Mouse (Mus musculus): Measurements from ENCODE around the gene Setd5. TPM values are rescaled to one million over a fixed set of nuclear protein-coding genes. Genes with fewer than 3 reads are reported as not detected.

Setd5 gene
- total RNA-seq, 2 experiments from 2014 or later: 20.4 to 25.6 TPM

DNA sequence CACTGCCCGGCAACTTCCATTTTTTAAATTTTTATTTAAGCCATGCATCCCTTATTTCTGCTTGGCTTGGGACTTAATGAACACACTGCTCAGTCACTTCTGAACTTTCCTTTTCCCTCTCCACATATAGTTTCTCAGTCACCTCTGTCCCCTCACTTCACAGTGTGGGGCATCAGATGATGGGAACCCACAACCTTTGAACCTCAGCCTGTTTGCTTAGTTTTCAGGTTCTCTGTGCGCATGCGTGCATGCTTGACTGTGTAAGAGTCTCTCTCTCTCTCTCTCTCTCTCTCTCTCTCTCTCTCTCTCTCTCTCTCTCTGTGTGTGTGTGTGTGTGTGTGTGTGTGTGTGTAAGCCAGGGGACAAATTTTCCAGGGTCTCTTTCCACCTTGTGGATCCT is 98.3 kb downstream of the Setd5 start:
- intact Hi-C loops (cut with DNase I): loop anchor here (10.0 kb wide), 1 partner anchor 289 kb away; no protein-coding TSS in a partner anchor
- no peak for DNase-seq

- no peak for DNase-seq
- intact Hi-C loops (cut with DNase I): loop anchor here (10.0 kb wide), 1 partner anchor 288 kb away; no protein-coding TSS in a partner anchor
Measured at GRCm38 (mm10) chr6:113176613-113177012, 99.4 kb downstream of the Setd5 start.

DNA sequence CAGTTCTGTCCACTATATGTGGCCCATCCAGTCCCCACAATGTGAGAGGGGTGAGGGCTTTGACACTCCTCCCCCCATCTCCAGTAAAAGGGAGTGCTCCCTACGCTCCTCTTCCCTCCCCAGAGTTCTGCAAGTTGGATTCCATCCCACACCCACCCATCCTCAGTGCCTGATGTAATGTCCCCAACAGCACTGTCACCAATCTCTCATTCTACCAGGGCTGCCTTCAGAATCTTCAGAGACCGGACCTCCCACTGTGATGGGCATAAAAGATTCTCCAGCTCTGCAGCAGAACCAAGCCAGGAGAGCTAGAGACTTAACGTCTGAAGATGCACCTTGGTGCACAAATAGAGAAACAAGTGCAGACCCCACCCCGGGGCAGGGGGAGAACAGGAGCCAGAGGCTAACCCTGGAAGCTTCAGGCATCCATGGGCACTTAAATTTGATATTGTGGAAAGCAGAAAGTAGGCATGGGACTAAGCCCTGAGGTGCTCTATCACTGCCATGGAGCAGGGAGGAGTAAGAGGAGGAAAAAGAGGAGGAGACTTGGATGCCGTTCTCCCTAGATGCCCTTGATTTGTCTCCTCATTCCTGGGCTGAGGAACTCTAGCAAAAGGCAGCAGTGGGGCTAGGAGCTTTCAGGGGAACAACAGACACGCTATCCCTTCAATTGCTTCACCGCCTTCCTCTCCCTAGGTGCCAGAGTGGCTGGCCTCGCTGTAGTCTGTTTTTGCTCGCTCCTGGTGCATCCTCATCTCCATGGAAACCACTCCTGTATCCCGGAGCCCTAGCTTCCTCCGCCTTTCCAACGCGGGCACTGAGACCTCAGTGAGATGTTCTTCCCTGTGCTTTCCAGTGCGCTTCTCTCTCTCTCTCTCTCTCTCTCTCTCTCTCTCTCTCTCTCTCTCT is 101.4 kb downstream of the Setd5 start:
- no peak for DNase-seq
- intact Hi-C loops (cut with DNase I): loop anchor here (10.0 kb wide), 1 partner anchor 286 kb away; no protein-coding TSS in a partner anchor

- no peak for DNase-seq
- intact Hi-C loops (cut with DNase I): loop anchor here (10.0 kb wide), 1 partner anchor 286 kb away; no protein-coding TSS in a partner anchor
Measured at GRCm38 (mm10) chr6:113179195-113179733, 102.1 kb downstream of the Setd5 start.

DNA sequence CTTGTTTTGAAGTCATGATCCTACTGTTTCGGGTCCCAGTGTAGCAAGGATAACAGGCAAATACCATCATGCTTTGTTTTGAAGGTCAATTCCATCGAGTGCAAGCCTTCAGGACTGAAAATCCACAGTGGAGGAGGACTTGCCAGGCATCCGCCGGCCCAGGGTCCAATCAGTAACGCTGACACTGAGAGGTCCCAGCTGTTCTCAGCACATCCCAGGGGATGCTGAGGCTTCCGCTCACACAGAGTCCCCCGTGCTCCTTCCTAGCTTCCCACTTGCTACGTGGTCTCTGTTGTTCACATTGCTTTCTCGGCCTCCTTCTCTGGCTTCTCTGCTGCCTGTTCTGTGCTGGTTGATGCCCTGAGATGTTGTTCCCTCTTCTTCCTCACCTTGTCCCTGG is 107.0 kb downstream of the Setd5 start:
- DNase-seq: no peak
- intact Hi-C loops (cut with DNase I): no loop called here

GRCm38 (mm10) chr6:113184866-113185525 is 107.8 kb downstream of the Setd5 start:
- DNase-seq: no peak
- intact Hi-C loops (cut with DNase I): no loop called here

- no peak for DNase-seq
- intact Hi-C loops (cut with DNase I): no loop called here
Measured at GRCm38 (mm10) chr6:113193765-113194460, 116.7 kb downstream of the Setd5 start.

DNA sequence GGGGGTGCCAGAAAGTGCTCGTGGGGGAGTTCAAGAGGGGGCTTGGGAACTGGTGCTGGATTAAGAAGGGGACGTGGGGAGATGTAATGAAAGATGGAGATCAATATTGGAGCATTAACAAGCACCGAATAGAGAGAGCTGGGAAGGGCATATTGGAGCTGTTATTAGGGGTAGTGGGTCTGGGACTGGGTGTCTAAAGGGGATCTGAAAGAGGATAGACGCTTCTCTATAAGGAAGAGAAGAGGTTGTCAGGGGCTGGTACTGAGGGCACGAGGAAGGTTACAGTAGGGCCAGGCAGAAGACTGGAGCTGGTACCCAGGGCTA is 117.3 kb downstream of the Setd5 start:
- DNase-seq: no peak
- intact Hi-C loops (cut with DNase I): no loop called here

- intact Hi-C loops (cut with DNase I): no loop called here
- no peak for DNase-seq
Measured at GRCm38 (mm10) chr6:113194841-113195595, 117.9 kb downstream of the Setd5 start, which contains the start of gene Lhfpl4. Gene Lhfpl4 (minus strand): TSS chr6:113195384.

DNA sequence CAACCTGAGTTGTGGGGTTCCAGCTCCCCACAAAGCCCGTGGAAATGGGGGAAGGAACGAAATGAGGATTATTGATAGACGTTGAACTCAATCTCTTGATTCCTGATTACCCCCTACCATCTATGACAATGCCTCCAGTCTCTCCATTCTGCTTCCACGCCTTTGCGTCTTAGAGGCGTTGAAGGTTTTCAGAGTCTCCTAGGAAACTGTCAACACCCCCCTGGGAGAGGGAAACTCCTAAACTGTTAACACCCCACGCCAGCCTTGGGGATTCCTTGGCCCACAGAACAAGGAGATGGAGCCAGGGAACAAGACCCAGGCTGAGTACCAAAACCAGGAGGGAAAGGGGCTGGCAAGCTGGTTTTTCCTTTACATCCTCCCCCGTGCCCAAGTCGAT is 118.4 kb downstream of the Setd5 start:
- no peak for DNase-seq
- intact Hi-C loops (cut with DNase I): no loop called here

Other genes with a start within 250 kb of the Setd5 start
- 1 to 10 TPM; 1.2 to 1.3 TPM for gene Srgap3, start 130.1 kb upstream of the Setd5 start, total RNA-seq (2021)
- 10 to 100 TPM; 11.5 to 16.0 TPM for gene Thumpd3, start 31.1 kb upstream of the Setd5 start, total RNA-seq (2021)
- under 1 TPM; 0.22 to 0.48 TPM for gene Lhfpl4, start 118.0 kb downstream of the Setd5 start, total RNA-seq (2021)
- gene Mtmr14, start 160.5 kb downstream of the Setd5 start, total RNA-seq (2021): 10 to 100 TPM; 13.4 to 15.2 TPM
- gene Cpne9, start 204.9 kb downstream of the Setd5 start, total RNA-seq (2021): not detected
- gene Brpf1, start 229.8 kb downstream of the Setd5 start, total RNA-seq (2021): 10 to 100 TPM in 1 of 2 experiments, 1 to 10 TPM in 1; 8.3 to 10.5 TPM
- gene Ogg1, start 249.6 kb downstream of the Setd5 start, total RNA-seq (2021): 1 to 10 TPM; 4.1 to 5.1 TPM

Measured in gastrocnemius, postnatal 36 days (tissue).